Mouse (Mus musculus) CD4-positive, CD25-positive, alpha-beta regulatory T cell, adult 4 months (primary cell): ENCODE measurements around the gene Best2. TPM values are rescaled to one million over a fixed set of nuclear protein-coding genes. Genes with fewer than 3 reads are reported as not detected.

ENCODE experiments used
- ATAC-seq: one replicate; pipeline ENCODE4 v1.8.0; 2017
- polyA plus RNA-seq, 2 experiments: library from polyadenylated mRNA; unstranded; fragments of 100-300 nt; shearing (Covaris generic); gene quantifications; one replicate each; pipeline ENCODE4 v1.2.1; 2017

Gene Best2
- polyA plus RNA-seq, 2 experiments from 2014 or later: not detected

GRCm38 (mm10) chr8:85021514-85022055, 7.3 kb upstream of the Best2 start:
- ATAC-seq: no peak

DNA sequence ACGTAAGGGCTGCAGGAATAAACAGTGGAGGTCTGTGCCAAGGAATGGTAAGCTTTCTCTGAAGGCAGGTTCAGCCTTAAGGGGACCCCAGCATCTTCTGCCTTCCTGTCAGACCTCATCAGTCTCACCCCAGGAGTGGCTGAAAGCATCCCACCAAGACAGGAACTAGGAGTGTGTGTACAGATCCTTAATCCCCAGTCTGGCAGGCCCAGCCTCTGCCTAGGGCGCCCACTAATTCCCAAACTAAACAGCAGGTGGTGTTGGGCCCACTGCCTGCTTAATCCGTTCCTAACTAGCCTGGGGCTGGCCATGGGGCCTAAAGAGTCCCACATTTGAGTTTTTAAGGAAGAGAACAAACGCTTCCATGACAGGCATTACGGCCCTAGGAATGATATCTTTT, 2.9 kb upstream of the Best2 start:
- no peak for ATAC-seq

GRCm38 (mm10) chr8:85016724-85017123, 2.4 kb upstream of the Best2 start:
- no peak for ATAC-seq

- peak; percentile 95 for ATAC-seq
These were observed 996 bp downstream of the Best2 start for GRCm38 (mm10) chr8:85013230-85013840.

- no peak for ATAC-seq
These were observed 3.1 kb downstream of the Best2 start for GRCm38 (mm10) chr8:85011242-85011641.

GRCm38 (mm10) chr8:85007686-85008085, 6.6 kb downstream of the Best2 start:
- no peak for ATAC-seq

- peak; percentile 95 for ATAC-seq
These were observed 16.6 kb downstream of the Best2 start for GRCm38 (mm10) chr8:84997649-84998295.

GRCm38 (mm10) chr8:84996978-84997377, 17.4 kb downstream of the Best2 start:
- ATAC-seq: no peak

- ATAC-seq: no peak
These were observed 18.7 kb downstream of the Best2 start for GRCm38 (mm10) chr8:84995680-84996079.

DNA sequence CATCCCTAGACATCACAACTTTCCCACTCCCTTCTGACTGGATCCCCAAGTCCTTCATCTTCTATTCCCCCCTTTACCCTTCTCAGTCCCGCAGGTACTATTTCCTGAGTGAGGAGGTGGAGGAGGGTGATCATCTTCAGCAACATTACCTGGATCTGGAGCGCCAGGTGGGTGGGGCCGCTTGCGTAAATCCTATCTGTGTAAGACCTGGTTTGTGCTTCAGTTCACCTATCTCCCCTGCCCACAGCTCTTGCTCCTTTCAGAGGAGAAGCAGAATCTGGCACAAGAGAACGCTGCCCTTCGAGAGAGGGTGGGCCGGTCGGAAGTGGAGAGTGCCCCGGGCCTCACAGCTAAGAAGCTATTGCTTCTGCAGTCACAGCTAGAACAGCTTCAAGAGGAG, 20.0 kb downstream of the Best2 start:
- ATAC-seq: no peak

DNA sequence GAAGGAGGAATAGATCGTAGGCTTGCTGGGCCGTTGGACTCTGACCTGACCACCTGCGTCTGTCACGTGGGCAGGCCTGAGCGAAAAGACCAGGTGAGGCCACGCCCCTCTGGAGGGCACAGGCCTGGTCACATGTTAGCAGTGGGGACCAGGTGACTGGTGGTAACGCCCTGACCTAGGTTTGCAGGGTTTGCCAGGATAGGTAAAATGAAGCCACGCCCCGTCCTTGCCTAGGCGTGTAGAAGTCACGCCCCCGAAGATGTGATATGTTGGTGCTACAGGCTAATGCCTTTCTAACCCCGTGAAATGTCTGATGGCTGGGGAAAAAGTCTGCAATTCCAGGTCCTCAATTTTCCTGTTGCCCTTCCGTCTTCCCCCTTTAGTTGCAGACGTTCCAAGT, 23.5 kb downstream of the Best2 start:
- ATAC-seq: no peak

- ATAC-seq: peak; percentile 71
These were observed 24.0 kb downstream of the Best2 start, which contains the start of gene Hook2 for GRCm38 (mm10) chr8:84990349-84990748. Gene Hook2 (plus strand): TSS chr8:84990603.

GRCm38 (mm10) chr8:84989810-84990209, 24.5 kb downstream of the Best2 start:
- peak; percentile 15 for ATAC-seq

DNA sequence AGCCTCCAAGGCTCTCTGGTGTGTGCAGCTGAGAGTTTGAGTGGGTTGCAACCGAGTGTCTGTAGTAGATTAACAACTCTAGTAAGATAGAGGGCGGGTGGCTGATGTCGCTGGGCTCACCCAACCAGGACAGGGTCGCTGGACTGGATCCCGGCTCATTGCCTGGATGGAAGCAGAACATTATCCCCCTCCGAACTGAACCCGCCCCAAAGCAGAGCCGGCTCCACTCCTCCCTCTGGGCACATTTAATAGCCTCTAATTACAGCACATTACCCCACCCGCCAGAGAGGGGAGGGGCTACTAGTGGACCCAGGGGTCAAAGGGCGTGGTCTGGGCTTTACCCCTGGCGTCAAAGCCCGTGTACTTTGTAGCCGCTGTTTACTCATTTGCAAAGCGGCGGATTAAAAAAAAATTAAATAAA, 25.0 kb downstream of the Best2 start:
- no peak for ATAC-seq

GRCm38 (mm10) chr8:84987903-84988302, 26.4 kb downstream of the Best2 start:
- ATAC-seq: no peak

- no peak for ATAC-seq
These were observed 26.9 kb downstream of the Best2 start for GRCm38 (mm10) chr8:84987388-84987787.

DNA sequence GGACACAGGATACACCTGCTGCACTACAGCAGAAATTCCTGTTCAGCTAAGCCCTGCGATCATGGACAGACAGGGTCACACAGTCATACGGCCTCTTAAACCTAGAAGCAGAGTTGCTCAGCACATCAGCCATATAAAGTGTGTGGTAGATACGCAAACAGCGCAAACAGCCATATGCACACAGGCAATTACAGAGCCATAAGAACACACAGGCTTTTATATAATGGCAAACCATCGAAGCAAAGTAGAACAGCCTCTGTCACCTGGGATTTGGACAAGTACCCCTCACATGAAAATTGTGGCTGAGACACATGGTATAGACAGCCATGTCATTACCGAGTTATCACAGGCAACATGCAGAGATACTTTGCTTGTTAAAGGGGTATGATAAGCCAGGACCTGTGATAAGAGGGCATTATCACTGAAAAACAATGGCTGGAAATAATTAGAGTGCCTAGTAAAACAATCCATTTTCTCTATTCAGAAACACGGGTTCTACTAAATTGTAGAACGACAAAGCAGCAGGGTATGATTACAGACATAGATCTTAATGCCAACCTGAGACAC, 27.9 kb downstream of the Best2 start:
- no peak for ATAC-seq

DNA sequence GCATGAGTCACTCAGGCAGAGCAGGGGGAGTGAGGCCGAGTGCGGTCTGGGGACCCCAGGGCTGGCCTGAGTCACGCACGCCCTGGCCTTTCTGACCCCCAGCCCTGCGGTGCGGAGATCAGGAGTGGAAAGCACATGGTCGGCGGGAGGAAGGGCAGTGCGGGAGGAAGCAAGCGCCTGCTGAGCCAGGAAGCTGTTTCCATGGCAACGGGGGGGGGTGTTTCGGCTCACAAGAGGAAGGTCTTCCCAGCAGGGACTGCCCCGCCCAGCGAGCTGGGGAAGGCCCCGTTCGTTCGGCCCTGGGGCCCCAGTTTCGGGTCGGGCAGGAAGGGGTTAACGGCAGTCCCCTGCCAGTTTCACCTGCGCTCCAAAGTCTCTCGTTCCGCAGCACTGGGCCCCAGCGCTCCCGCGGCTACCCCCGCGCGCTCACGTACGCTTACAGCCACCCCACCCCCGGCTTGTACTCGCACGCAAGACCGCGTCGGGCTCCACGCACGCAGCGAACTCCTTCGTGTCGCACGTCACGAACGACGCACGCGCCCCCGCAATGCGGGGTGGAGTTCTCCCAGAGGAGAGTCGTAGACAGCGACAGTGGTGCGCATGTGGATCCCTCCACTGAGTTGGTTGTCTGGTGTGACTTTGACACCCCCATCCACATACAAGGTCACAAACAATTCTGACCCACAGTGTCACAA, 28.5 kb downstream of the Best2 start:
- ATAC-seq: peak; percentile 71

DNA sequence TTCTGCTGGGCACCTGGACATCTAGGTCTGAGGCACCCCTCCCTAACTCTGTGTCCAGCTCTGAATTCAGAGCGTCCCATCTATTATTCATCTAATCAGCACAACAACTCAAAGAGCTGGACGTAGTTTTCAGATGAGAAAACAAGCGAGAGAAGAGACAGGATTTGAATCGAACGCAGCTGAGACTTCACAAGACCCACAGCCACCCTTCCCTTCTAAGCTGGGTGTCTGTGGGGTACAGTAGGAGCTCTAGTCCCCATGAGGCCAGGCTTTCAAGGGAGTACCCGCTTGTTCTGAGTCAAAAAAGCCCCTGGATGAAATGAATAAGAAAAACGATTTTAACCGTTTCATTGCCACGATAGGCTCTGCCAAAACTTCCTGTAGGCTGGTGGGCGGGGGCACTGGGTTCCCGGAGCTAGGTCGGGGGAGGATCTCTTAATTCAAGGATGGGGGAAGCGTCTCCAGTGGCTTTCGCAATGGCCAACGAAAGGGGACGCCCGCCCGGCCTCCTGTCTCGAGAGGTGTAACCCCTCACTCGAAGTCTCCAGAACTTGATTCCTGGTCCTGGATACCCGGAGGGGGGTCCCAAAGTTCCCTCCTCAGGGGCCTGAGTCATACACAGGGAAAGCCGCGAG, 29.2 kb downstream of the Best2 start:
- ATAC-seq: peak; percentile 12

DNA sequence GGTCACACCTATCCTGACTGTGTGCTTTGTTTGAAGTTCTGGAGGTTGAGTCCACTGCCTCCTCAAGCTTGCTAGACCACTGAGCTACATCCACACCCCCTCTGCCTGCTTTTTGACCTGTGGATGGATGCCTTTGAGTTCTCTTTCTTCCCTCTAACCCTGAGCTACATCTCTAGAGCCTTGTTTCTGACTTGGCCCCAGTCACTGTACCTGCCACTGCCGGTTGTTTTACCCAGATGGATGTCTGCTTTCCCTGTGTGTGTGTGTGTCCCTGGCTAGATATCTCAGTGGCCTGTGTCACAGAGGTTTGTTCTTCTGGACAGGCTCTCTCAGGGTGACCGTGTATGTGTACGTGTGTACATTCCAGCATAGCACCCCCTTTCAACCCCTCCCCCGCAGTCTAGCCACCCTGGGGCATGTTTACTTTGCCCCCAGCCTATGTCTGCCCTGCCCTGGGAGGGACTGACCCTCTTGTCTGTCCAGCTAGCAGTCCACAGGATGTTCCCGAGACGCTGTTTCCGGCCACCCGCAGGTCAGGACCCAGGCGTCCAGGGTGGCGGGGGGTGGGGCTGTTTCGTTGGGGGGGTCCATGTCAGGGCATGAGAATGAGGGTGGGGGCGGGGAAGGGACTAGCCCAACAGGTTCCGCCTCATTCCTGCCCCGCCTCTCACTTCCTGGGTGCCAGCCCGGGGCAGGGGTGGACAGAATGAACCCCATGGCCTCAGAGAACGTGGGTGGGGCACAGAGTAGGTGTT, 29.9 kb downstream of the Best2 start:
- ATAC-seq: no peak

GRCm38 (mm10) chr8:84982499-84983011, 31.8 kb downstream of the Best2 start:
- ATAC-seq: no peak
